Mouse (Mus musculus) adrenal gland, postnatal 10 days (tissue): Measurements from ENCODE around the gene Adamts6. TPM values are rescaled to one million over a fixed set of nuclear protein-coding genes. Genes with fewer than 3 reads are reported as not detected.

Experiments
- DNase-seq: peaks from one replicate; pipeline ENCODE4 v3.0.0; 2021; ENCODE audit warnings: mixed read lengths
- long read RNA-seq, 2 experiments: library from polyadenylated mRNA; stranded (forward); transcript quantifications; one replicate each; pipeline ENCODE4 v2.0.0; 2021
- total RNA-seq, 2 experiments: library from RNA; stranded (reverse); gene quantifications; 2 replicates each; pipeline ENCODE4 v1.2.3; 2021

Adamts6 gene
- total RNA-seq = 1 to 10 TPM; 3.7 to 5.1 TPM
- long read RNA-seq, experiment 1 = 0 reads
- long read RNA-seq, experiment 2 = 0 reads

GRCm38 (mm10) chr13:104287366-104288225 lies at the start of gene Adamts6:
Gene Adamts6 (plus strand): TSS chr13:104287835.
- DNase-seq = peak; percentile 22

GRCm38 (mm10) chr13:104258997-104259396 lies 28.6 kb upstream of the Adamts6 start:
- no peak for DNase-seq

- DNase-seq = peak; percentile 19
Observed at GRCm38 (mm10) chr13:104285031-104285431, 2.6 kb upstream of the Adamts6 start.

GRCm38 (mm10) chr13:104285737-104286311 lies 1.8 kb upstream of the Adamts6 start:
- peak; percentile 36 for DNase-seq

- DNase-seq = no peak
Observed at GRCm38 (mm10) chr13:104286336-104286735, 1.3 kb upstream of the Adamts6 start.

- peak; percentile 93 for DNase-seq
Observed at GRCm38 (mm10) chr13:104286897-104287309, 732 bp upstream of the Adamts6 start.

GRCm38 (mm10) chr13:104288226-104288859 lies 708 bp downstream of the Adamts6 start:
- DNase-seq = peak; percentile 82

GRCm38 (mm10) chr13:104289176-104289575 lies 1.5 kb downstream of the Adamts6 start:
- DNase-seq = no peak

GRCm38 (mm10) chr13:104295472-104295871 lies 7.8 kb downstream of the Adamts6 start:
- DNase-seq = no peak

- no peak for DNase-seq
Observed at GRCm38 (mm10) chr13:104329336-104329735, 41.7 kb downstream of the Adamts6 start.

GRCm38 (mm10) chr13:104329742-104330141 lies 42.1 kb downstream of the Adamts6 start:
- no peak for DNase-seq

GRCm38 (mm10) chr13:104352590-104352989 lies 65.0 kb downstream of the Adamts6 start:
- no peak for DNase-seq

GRCm38 (mm10) chr13:104393427-104394356 lies 106.1 kb downstream of the Adamts6 start:
- DNase-seq = peak; percentile 5

GRCm38 (mm10) chr13:104397814-104398213 lies 110.2 kb downstream of the Adamts6 start:
- DNase-seq = peak; percentile 49

GRCm38 (mm10) chr13:104432734-104433133 lies 145.1 kb downstream of the Adamts6 start:
- DNase-seq = no peak

- peak; percentile 6 for DNase-seq
Observed at GRCm38 (mm10) chr13:104442559-104442958, 154.9 kb downstream of the Adamts6 start.

GRCm38 (mm10) chr13:104445437-104445836 lies 157.8 kb downstream of the Adamts6 start:
- no peak for DNase-seq

GRCm38 (mm10) chr13:104446974-104447373 lies 159.3 kb downstream of the Adamts6 start:
- DNase-seq = no peak

- no peak for DNase-seq
Observed at GRCm38 (mm10) chr13:104447470-104447869, 159.8 kb downstream of the Adamts6 start.

- no peak for DNase-seq
Observed at GRCm38 (mm10) chr13:104448349-104448748, 160.7 kb downstream of the Adamts6 start.

- no peak for DNase-seq
Observed at GRCm38 (mm10) chr13:104453271-104453974, 165.8 kb downstream of the Adamts6 start.
